Mouse (Mus musculus): ENCODE data around the gene Stx6.

Stx6 gene

DNA sequence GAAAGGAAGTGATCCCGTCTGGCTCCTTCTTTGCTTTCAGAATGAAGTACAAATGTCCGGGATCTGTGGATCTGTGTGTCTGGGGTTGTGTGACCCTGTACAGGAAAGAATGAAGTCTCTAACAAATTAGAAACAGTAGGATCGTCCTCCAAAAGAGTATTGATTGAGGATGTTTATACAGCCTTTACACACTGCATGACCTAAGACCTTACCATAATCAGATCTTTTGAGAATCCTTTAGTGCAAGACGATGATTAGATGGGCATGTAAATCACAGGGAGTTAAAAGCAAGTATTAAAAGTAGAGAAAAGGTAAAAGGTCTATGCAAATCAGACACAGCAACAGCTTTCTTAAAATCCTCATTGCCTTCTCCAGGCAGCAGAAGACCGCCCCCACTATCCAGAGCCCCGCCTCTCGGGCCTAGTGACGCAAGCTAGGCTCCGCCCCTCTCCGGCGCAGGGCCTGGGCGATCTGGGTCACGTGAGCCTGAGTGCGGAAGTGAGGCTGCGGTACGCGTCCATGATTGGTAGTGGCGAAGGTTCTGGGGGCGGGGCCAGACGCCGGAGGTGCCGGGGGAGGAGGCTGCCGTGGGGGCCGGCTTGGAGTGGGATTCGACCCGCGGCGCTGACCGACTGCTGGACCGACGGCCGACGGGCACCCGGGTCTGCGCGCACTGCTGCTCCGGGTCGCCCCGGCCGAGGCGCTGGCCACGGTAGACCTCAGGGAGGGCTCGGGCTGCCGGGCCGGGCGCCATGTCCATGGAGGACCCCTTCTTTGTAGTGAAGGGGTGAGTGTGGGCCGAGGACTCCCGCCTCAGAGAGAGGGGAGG, at the start of gene Stx6:
Gene Stx6 (plus strand): TSS at position 575 of the 829 bp plus-strand sequence.
- in situ Hi-C loops (cut with MboI, MseI), result loop anchor here (5.0 kb wide), 1 partner anchor 51 kb away; no protein-coding TSS in a partner anchor

DNA sequence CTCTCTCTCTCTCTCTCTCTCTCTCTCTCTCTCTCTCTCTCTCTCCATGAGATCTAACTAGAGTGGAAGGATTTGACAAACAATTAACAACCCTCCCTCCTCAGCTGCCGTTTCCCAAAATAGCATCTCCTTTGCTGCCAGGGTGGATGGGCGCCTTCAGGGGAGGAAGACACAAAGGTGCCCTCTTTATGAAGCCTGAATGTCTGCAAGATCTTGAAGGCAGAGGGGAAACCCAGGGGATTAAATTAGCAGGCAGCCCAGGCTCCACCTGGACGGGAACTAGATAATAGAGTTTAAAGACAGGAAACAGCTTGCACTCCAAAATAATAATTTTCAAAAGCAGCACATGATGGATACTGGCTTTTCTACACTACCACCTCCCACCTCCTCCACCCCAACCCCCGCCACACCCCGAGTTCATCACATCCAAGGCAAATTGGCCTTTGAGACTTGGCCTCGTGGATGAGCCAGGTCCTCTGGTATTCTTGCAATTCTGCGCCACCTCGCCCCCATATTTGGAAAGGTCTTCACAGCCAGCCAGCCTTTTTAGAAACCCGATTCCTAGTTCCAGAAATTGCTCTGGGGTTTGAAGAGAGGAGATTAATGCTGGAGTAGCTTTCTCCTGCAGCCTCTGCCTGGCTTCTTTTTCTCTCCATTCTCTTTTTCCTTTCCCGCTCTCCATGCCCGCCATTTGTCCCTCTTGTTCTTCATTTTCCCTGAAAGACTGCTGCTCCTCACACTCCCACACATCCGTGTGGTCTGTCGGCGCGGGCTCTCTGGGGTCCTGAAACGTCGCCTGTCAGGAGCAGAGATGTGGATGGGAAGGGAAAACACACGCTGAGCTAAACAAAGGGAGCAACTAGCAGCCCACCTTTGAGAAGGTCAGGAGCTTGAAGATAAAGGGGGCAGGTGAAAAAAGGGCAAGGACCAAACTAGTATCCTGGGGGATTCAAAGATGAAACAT, 48.8 kb upstream of the Stx6 start:
- in situ Hi-C loops (cut with MboI, MseI), result loop anchor here (5.0 to 10.0 kb wide), 2 partner anchors 48 to 1355 kb away; partner anchors contain the start of gene Stx6

DNA sequence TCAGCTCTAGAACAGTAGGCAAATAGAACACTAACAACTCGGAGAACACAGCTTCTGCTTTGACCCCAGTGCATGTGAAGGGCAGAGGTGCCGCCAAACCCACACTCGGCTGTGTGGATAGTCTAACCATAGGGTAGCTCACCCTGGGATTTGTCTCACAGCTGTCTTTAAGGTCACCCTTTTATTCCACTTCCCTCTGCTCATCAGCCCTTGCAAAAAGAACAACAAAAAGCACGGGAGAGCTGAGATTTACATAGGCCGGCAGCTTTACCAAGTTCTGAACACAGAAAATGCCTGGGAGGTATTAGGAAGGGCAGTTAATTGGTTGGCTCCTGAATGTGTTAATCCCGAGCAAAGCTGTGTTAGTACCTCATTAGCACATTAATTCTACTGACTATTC, 47.0 kb upstream of the Stx6 start:
- in situ Hi-C loops (cut with MboI, MseI), result loop anchor here (10.0 kb wide), 1 partner anchor 1353 kb away; no protein-coding TSS in a partner anchor

DNA sequence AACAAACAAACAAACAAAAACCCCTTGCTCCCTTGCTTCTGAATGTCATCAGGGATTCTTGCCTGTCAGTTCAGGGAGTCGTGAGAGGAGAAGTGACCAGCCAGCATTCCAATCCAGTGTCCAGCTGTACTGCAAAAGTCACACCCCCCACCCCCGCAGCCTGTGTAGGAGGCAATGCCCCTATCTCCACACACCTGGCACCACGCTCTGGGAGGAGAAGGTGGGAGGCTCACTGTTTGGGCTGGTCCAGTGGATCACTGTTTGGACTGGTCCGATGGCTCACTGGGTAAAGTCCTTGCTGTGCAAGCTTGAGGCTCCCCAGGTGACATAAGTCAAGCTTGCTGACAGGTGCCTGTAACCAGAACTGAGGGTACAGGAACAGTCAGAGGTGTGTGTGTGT, 46.4 kb upstream of the Stx6 start:
- in situ Hi-C loops (cut with MboI, MseI), result loop anchor here (10.0 kb wide), 1 partner anchor 1353 kb away; no protein-coding TSS in a partner anchor

DNA sequence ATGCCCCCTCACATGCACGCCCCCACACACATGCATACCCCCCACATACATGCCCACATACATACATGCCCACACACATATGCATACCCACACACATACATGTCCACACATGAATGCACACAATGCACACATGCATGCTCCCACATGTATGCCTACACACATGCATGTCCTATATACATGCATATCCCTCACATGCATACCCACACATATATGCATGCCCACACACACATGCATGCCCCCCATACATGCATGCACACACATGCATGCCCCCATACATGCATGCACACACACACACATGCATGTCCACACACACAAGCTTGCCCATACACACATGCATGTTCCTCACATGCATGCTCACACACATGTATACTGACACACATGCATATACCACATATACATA, 45.6 kb upstream of the Stx6 start:
- in situ Hi-C loops (cut with MboI, MseI), result loop anchor here (10.0 kb wide), 1 partner anchor 1352 kb away; no protein-coding TSS in a partner anchor

DNA sequence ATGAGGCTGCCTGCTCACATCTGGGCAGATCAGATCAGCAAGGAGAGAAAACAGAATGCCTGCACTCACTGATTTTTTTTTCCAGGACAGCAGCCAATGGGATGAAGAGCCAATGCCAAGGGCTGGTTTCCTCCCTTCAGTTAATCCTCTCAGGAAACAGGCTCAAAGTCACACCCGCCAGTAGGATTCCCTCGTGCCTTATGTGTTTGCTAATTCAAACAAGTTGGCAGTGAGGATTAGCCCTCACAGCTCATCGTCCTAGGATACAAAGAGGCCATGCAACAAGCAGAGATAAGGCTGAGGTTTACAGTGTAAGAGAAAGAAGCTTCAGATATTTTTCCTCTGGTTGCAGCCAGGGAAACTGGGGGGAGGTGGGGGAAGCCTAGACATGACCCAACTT, 44.6 kb upstream of the Stx6 start:
- in situ Hi-C loops (cut with MboI, MseI), result loop anchor here (10.0 kb wide), 1 partner anchor 1351 kb away; no protein-coding TSS in a partner anchor

DNA sequence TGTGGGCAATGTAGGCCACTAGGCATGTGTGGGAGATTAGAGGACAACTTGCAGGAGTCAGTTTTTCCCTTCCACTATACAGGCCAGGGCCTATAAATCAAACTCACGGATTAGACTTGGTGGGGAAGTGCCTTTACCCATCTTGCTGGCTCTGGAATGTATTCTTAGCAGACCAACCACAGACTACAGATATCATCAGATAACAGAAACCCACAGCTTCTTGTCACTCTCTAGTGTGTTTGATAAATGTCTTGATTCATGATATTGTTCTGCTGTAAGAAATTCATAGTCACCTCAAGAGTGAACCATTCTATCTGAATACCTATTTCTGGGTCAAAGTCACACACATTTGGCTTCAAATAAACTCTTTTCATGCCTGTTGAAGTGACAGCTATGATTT, 38.8 kb upstream of the Stx6 start:
- in situ Hi-C loops (cut with MboI, MseI), result loop anchor here (10.0 kb wide), 1 partner anchor 1345 kb away; no protein-coding TSS in a partner anchor

DNA sequence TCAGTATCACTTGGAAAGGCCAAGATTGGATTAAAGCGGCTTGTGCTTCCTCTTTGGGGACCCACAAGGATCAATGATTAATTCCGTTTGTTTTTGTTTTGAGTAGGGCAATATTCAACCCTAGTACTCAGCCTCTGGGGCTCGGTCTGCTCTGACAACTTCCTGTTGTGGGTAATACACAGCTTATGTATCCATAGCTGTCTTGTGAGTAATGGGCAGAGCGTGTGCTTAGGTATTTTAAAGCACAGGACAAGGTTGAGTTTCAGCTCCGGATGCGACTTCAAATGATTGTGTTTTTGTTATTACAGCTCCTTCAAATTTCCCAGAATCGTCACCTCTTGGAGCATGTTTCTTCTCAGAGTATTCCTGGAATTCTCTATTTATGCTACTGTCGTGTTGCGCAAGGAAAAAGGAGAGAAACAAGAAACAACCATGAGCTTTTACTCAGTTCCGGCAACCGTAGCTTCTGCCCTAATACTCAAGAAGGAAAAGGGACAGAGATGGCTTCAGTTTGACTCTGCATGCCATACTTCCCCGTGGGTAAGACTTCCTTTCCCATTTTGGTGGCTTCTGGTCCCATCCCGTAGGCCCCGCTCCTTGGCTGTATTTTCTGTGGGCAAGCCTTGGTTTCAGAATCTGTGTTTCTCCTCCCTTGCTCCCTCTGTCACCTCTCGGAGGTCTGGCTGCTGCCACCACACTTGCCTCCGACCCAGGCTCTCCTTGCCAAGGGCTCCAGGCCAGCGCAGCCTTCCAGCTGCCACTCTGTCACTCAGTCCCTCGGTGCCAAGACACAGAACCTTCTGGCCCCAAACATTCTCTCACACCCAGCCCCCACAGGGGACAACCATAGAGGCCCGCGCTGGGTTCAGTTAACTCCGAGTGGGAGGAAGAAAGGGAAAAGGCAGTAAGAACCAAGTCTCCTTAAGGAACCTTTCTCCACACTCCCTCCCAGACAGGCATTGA, 36.3 kb upstream of the Stx6 start:
- in situ Hi-C loops (cut with MboI, MseI), result no loop called here

DNA sequence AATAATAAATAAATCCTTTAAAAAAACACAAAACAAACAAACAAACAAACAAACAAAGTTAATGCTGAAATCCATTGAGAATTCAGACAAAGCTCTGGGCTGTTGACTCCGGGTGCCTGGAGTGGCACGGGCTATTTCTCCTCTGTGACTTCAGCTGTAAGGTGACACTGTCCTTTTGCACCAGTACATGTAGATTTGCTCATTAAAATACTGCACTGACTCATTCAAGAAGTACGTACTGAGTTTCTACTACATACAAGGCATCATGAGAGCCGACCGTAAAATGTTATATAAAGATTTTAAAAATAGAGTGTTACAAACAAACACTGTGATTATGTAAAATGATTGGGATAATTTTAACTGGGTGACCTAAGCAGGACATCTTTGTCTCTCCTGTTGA, 34.1 kb upstream of the Stx6 start:
- in situ Hi-C loops (cut with MboI, MseI), result no loop called here

DNA sequence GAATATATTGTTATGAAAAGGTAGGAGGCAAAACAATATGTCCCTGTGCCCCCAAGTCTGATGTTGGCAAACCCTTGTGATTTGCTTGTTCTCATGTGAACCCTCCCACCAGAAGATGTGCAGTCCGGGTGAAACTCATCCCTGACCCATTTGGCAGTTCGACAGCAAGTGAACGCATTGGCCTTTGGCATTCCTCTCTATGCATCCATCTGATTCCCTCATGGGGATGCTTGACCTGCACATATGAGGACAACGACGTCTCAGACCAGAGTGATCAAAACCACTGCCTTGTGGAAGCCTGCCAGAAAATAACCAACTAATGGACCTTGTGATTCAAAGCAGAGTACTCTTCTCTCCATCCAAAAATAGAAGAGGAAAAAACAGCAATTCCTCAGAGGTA, 31.8 kb upstream of the Stx6 start:
- in situ Hi-C loops (cut with MboI, MseI), result no loop called here

DNA sequence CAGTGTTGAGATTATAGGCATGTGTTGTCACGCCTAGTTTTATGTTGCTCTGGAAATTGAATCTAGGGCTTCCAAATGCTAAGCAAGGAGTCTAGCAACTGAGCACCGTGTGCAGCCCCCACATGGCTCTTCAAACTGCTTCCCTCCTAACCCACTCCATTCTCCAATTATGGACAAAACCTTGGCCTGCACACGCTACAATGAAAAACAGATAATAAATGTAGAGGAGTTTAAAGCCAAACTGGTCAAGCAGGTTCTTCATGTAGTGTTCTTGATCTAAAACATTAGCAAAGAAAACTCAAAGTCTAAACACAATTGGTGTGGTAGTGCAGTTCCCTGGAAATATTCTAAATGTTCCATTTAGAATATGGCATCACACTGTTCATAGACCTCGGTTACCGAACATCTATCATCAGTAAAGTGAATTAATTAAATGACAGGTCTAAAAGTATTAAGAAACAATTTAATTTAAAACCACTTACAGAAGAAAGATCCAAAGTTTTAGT, 31.0 kb upstream of the Stx6 start:
- in situ Hi-C loops (cut with MboI, MseI), result no loop called here

DNA sequence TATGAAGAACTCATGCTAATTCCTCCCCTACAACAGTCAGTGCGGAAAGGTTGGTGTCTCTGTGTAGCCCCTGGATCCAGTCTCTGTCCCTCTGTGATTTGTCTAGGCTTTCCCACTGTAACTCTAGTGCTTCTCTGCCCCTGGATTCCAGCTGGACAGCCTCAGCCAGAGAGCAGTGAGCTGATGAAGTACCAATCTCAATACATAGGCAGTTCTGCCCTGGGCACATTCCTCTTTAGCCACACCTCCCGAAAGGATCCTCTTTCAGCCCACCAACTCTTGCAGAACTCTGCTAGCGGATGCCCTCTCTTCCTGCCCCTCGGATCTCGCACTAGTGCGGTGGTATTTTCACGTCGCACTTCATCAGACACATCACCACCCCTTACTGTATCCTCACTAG, 23.6 kb upstream of the Stx6 start:
- in situ Hi-C loops (cut with MboI, MseI), result loop anchor here (5.0 kb wide), 1 partner anchor 33 kb away; no protein-coding TSS in a partner anchor

DNA sequence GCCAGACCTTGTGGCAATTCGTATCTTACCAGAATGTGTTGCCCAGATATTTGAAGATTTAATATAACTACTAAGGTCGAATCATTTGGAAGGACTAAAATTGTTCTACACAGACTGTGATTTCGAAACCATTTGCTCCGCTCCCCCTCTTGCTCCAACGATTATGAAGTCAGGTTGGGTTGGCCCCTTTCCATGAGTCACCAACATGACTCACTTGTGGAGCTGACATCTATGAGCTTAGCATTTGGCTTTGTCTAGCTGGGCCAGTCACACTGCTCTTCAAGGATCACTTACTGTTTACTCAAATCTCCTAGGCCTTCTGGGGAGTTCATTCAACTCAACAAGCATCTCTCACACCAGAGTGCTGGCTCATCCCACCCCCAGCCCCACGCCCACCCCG, 19.7 kb upstream of the Stx6 start:
- in situ Hi-C loops (cut with MboI, MseI), result loop anchor here (5.0 kb wide), 1 partner anchor 36 kb away; no protein-coding TSS in a partner anchor

DNA sequence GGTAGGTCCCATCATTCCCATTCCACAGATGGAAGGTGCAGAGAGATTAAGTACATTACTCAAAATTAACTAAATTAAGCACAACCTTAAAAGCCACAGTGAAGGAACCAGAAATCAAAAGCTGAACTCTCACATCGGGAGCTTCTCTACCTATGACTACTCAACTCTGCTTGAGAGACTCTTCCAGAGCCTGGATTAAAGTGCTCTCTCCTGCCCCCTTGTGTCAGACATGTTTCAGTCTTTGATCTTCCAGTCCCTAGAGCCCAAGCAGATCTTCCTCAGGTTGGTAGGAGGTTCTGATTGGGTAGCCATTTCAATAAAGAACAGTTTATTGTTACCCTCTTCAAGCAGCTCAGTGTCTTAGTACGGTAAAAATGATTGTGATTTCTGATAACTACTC, 18.4 kb upstream of the Stx6 start:
- in situ Hi-C loops (cut with MboI, MseI), result no loop called here

DNA sequence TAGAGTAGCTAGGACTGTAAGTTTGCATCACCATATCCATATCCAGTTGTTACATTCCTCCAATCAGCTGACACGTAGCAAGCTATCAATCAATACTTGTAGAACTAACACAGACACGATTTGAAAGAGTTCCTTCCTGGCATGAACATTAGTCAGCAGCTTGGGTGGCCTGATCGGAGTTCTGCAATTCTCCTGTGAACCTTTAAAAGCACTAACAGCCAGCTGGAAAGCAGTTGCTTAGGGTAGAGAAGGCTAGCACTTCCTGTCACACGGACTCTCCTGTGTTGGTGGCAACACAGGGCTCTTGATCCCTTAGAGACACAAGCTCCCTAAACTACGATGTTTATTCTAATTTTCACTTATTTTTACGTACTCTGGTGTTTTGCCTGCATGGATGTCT, 12.9 kb upstream of the Stx6 start:
- in situ Hi-C loops (cut with MboI, MseI), result no loop called here

DNA sequence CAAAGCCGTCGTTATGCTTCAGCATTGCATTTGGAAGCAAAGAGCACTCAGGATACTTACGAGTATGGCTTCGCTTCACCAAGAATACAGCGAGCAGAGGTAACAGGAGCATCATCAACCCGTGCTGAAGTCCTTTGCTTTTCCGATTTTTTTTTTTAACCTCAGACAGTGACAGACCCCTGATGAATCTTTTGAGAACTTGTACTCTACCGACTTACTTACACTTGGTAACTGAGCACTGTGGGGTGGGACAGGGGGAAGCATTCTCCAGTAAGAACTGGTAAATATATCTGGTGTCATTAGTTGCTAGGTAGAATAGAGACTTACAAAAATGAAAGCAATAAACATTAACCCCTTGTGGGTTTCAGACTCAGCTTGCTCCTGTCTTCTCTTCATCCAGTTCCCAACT, 11.9 kb upstream of the Stx6 start, which contains the start of gene Mr1:
Gene Mr1 (minus strand): TSS at position 243 of the 409 bp plus-strand sequence.
- in situ Hi-C loops (cut with MboI, MseI), result no loop called here

DNA sequence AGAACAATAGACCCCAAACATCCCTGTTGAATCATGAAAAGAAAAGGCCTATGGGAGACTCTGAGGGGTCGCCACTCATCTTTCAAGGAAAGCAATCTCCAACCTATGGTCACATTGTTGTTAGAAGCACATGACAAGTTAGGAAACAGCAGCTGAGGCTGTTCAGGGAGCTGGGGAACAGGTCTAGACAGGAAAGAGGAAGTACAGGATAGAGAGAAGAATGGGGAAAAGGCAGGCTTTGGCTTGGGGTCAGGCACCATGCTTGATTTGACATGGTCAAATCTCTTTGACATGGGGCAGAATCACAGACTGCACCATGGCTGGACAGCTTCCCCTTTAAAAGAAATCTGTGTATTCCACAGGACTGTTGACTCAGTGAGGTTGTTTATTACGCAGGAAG, 11.3 kb upstream of the Stx6 start:
- in situ Hi-C loops (cut with MboI, MseI), result no loop called here

DNA sequence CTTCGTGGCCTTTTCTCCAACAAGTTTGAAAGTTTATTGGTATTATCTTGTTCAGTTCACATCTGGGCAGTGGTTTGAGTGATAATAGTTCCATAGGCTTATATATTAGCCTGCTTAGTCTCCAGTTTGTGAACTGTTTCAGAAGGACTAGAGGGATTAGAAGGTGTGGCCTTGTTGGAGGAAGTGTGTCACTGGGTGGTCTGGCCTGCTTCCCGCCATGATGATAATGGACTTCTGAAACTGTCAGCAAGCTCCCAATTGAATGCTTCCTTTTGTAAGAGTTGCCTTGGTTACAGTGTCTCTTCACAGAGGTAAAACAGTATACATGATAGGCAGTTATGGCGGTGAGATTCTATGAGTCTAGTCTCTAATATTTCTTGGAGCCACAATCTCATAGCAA, 9.1 kb upstream of the Stx6 start:
- in situ Hi-C loops (cut with MboI, MseI), result no loop called here

DNA sequence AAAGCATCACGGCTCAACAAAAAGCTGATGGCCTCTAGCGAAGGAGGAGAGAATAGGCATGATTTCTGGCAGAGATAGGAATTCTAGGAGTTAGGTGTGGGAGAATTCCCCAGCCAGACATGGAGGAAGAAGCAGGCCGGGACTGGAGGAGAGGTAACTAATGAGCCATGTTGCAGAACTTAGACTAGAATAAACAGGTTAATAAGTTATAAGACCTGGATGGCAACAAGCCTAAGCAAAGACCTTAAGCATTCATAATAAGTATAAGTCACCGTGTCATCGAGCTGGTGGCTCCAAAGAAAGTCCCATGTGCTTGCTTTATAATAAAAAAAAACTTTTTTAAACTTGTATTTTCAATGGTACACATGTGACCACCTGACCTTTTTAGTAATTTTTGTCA, 7.7 kb upstream of the Stx6 start:
- in situ Hi-C loops (cut with MboI, MseI), result loop anchor here (5.0 kb wide), 1 partner anchor 94 kb away; no protein-coding TSS in a partner anchor

DNA sequence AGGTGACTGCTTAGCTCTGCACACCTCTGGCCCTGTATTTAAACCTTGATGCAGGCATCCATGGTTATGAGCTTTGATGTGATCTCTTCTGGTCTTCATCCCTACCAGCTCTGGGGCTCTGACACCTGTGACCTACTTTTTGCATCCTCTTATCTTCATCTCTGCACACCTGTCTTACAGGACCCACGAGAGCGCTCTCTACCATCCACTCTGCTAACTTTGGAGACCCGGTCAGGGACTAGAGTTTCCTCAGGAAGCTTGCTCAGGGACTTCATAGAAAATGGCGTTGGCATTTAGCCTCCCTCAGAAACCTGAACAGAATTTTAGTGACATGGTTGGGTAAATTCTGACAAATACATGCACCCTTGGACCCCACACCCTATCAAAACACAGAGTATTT, 4.6 kb upstream of the Stx6 start:
- in situ Hi-C loops (cut with MboI, MseI), result loop anchor here (5.0 kb wide), 1 partner anchor 97 kb away; no protein-coding TSS in a partner anchor

Measured in T-helper 2 cell (primary cell).